Comparison of ENCODE assay signal across 22 mouse cellular contexts in genomic region chr12:107547194-107547885, GRCm38 (mm10). TPM values are rescaled to one million over a fixed set of nuclear protein-coding genes. Genes with fewer than 3 reads are reported as not detected.
DNase-seq lines count a peak whose midpoint lies in the region; ATAC-seq lines count a peak whose summit lies in the region.
"Had no signal": no experiment of that assay in that cellular context is flagged by ENCODE, and none has a peak within 500 bp of the region (broad histone marks: within the 10 kb centered on the region; RNA-seq: fewer than 3 reads in every experiment).

No protein-coding gene starts in this region.

- H3K27ac ChIP-seq in lung, embryonic 16.5 days (ENCODE audit: low read length): peak overlapping the region; percentile 64
- H3K27ac ChIP-seq in embryonic facial prominence, embryonic 10.5 days (replicated peaks): no peak overlapping the region
- H3K27ac ChIP-seq: embryonic facial prominence, embryonic 13.5 days; heart, embryonic 10.5 days; liver, embryonic 13.5 days had no signal

- no peak overlapping the region for H3K4me3 ChIP-seq in lung, embryonic 16.5 days (ENCODE audit: low read length)
- H3K4me3 ChIP-seq in embryonic facial prominence, embryonic 10.5 days: no peak overlapping the region
- H3K4me3 ChIP-seq: embryonic facial prominence, embryonic 13.5 days; heart, embryonic 10.5 days; liver, embryonic 13.5 days; megakaryocyte, embryonic 14.5 days had no signal

- 0 out of 2 replicates have a peak overlapping the region, but pooled peaks have one; percentile 8 for H3K4me2 ChIP-seq in lung, embryonic 16.5 days (ENCODE audit: low read depth, low read length)
- H3K4me2 ChIP-seq: embryonic facial prominence, embryonic 13.5 days; liver, embryonic 13.5 days had no signal

- DNase-seq in heart, postnatal 10 days: peak; percentile 1 to 14
- no peak for DNase-seq in heart, adult 9 months (ENCODE audit: low spot score in 2 of 2)
- peak; percentile 49 for DNase-seq in left cerebral cortex, postnatal 4 days
- DNase-seq in left cerebral cortex, adult 18-20 months (ENCODE audit: low spot score in 2 of 2): no peak
- DNase-seq in lung, postnatal 14 days: peak; percentile 24
- no peak for DNase-seq in embryonic facial prominence, embryonic 10.5 days (ENCODE audit: low spot score)
- DNase-seq: adrenal gland, adult 8-10 months; cerebellum, adult 9-11 months; kidney, adult 8-10 months; liver, embryonic 13.5 days; thymus, postnatal 36 days had no signal

- no peaks in the 10 kb centered on the region for H3K27me3 ChIP-seq in lung, embryonic 16.5 days (ENCODE audit: control insufficient read depth, insufficient read depth, low read depth, low read length)
- no peaks in the 10 kb centered on the region for H3K27me3 ChIP-seq in embryonic facial prominence, embryonic 10.5 days (replicated peaks; ENCODE audit: low read depth, poor library complexity, severe bottlenecking)
- H3K27me3 ChIP-seq: embryonic facial prominence, embryonic 13.5 days; liver, embryonic 13.5 days; megakaryocyte, embryonic 14.5 days had no signal

- intact Hi-C loops in heart, postnatal 10 days (cut with DNase I): no loop called here
- intact Hi-C loops in left cerebral cortex, postnatal 4 days (cut with DNase I): no loop called here

- peak; percentile 81 for ATAC-seq in lung, embryonic 16.5 days (ENCODE audit: low read depth)
- ATAC-seq: CD4-positive, CD25-positive, alpha-beta regulatory T cell, adult 4 months had no signal

- H3K9ac ChIP-seq in lung, embryonic 16.5 days (ENCODE audit: low read length): no peak overlapping the region
- H3K9ac ChIP-seq: embryonic facial prominence, embryonic 13.5 days; liver, embryonic 13.5 days had no signal

- peaks cover 11% of the 10 kb centered on the region for H3K4me1 ChIP-seq in lung, embryonic 16.5 days (replicated peaks; ENCODE audit: control insufficient read depth, insufficient read depth, low read length)
- H3K4me1 ChIP-seq in embryonic facial prominence, embryonic 10.5 days: peaks cover 7% of the 10 kb centered on the region; the same call in 1 of the 2 replicates
- H3K4me1 ChIP-seq: heart, embryonic 10.5 days; liver, embryonic 13.5 days; megakaryocyte, embryonic 14.5 days had no signal

- WGBS in lung, embryonic 16.5 days: 29% methylated on average over 5 of the region's 5 CpGs
- 67% methylated on average over 5 of the region's 5 CpGs for WGBS in embryonic facial prominence, embryonic 10.5 days

- no peaks in the 10 kb centered on the region for H3K9me3 ChIP-seq in lung, embryonic 16.5 days (ENCODE audit: control insufficient read depth, low read length)
- H3K9me3 ChIP-seq in embryonic facial prominence, embryonic 10.5 days: no peaks in the 10 kb centered on the region
- H3K9me3 ChIP-seq: embryonic facial prominence, embryonic 13.5 days; heart, embryonic 10.5 days had no signal

- H3K36me3 ChIP-seq in lung, embryonic 16.5 days (ENCODE audit: control insufficient read depth, insufficient read depth, low read length): no peaks in the 10 kb centered on the region
- no peaks in the 10 kb centered on the region for H3K36me3 ChIP-seq in embryonic facial prominence, embryonic 10.5 days (replicated peaks)
- H3K36me3 ChIP-seq: embryonic facial prominence, embryonic 13.5 days; heart, embryonic 10.5 days; liver, embryonic 13.5 days had no signal

RNA-seq across cellular contexts. Expression of gene 3110018I06Rik, which starts 58.9 kb away (rescaled TPM):
- not detected for total RNA-seq in heart, postnatal 10 days (2021)
- total RNA-seq in left cerebral cortex, postnatal 4 days (2021): not detected
- total RNA-seq in left cerebral cortex, adult 18-20 months (2021): not detected
- not detected in 2 replicates for polyA plus RNA-seq in lung, embryonic 16.5 days (2015; fragmentation: Nextera tagmentation; extraction: Ambion mirVana)
- polyA plus RNA-seq in embryonic facial prominence, embryonic 10.5 days (2016; fragmentation: Nextera tagmentation; extraction: Ambion mirVana): not detected in 2 replicates
- total RNA-seq: adrenal gland, adult 8-10 months; gastrocnemius, adult 8-10 months; heart, postnatal 25 days; layer of hippocampus, postnatal 25 days; MEL had no signal
- polyA plus RNA-seq: CD4-positive, CD25-positive, alpha-beta regulatory T cell, adult 4 months; embryonic facial prominence, embryonic 13.5 days; heart, embryonic 10.5 days; large intestine, adult 2 months; limb, embryonic 11.5 days; liver, embryonic 13.5 days had no signal

Comparison
In these comparisons a context has a peak if more than half of its experiments do, and no peak if none do; other contexts are left out.
1. DNase-seq: peak in heart, postnatal 10 days (2 of 2), left cerebral cortex, postnatal 4 days (single experiment) and lung, postnatal 14 days (single experiment); none in heart, adult 9 months (0 of 2), left cerebral cortex, adult 18-20 months (0 of 2) and embryonic facial prominence, embryonic 10.5 days (single experiment).